In the genomic region with DNA sequence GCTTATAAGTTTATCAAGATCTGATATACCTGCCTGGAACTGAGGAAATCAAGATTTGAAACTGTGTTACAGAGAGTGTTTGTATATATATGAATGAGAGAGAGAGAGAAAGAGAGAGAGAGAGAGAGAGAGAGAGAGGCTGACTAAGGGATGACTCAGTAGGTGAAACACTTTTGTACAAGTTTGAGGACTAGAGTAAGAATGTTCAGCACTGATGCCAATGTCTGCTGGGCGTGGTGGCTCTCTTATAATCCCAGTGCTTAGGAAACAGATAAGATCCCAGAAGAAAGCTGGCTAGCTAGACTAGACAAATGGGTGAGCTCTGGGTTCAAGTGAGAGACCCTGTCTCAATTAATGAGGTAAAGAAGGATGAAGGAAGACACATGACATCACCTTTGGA, we compare ENCODE assay signal across 24 mouse cellular contexts. TPM values are rescaled to one million over a fixed set of nuclear protein-coding genes. Genes with fewer than 3 reads are reported as not detected.
A peak's percentile ranks its signal among the peaks of the same experiment; 100 is the strongest.
DNase-seq lines count a peak whose midpoint lies in the region; ATAC-seq and TF ChIP-seq lines count a peak whose summit lies in the region.
"Had no signal": no experiment of that assay in that cellular context is flagged by ENCODE, and none has a peak within 500 bp of the region (broad histone marks: within the 10 kb centered on the region; RNA-seq: fewer than 3 reads in every experiment).

No protein-coding gene starts in this region.

- WGBS in forebrain, embryonic 12.5 days, result 96% methylated on average over 1 of the region's 1 CpGs

- H3K4me2 ChIP-seq in forebrain, embryonic 12.5 days, result no peak overlapping the region
- H3K4me2 ChIP-seq: embryonic facial prominence, embryonic 13.5 days; embryonic facial prominence, embryonic 15.5 days; forebrain, embryonic 13.5 days; forebrain, embryonic 15.5 days had no signal

- no peaks in the 10 kb centered on the region for H3K79me3 ChIP-seq in C2C12 (ENCODE audit: low read depth)

- H3K9me3 ChIP-seq in forebrain, embryonic 12.5 days, result no peaks in the 10 kb centered on the region
- H3K9me3 ChIP-seq: embryonic facial prominence, embryonic 13.5 days; embryonic facial prominence, embryonic 15.5 days; forebrain, embryonic 10.5 days; forebrain, embryonic 13.5 days; forebrain, embryonic 15.5 days had no signal

- H3K79me2 ChIP-seq in C2C12 (ENCODE audit: control insufficient read depth, insufficient read depth), result no peaks in the 10 kb centered on the region

- H3K27me3 ChIP-seq in C2C12 (ENCODE audit: control insufficient read depth, insufficient read depth, insufficient read length), result no peaks in the 10 kb centered on the region
- no peaks in the 10 kb centered on the region for H3K27me3 ChIP-seq in forebrain, embryonic 12.5 days
- H3K27me3 ChIP-seq: embryonic facial prominence, embryonic 13.5 days; embryonic facial prominence, embryonic 15.5 days; forebrain, embryonic 13.5 days; forebrain, embryonic 15.5 days had no signal

- no peak overlapping the region for H3K4me3 ChIP-seq in C2C12 (ENCODE audit: insufficient read depth, poor library complexity, severe bottlenecking)
- no peak overlapping the region for H3K4me3 ChIP-seq in forebrain, embryonic 12.5 days (replicated peaks)
- H3K4me3 ChIP-seq: embryonic facial prominence, embryonic 13.5 days; embryonic facial prominence, embryonic 15.5 days; erythroblast, embryonic 14.5 days; forebrain, embryonic 10.5 days; forebrain, embryonic 13.5 days; forebrain, embryonic 15.5 days had no signal

- no peak overlapping the region for H3K9ac ChIP-seq in forebrain, embryonic 12.5 days
- H3K9ac ChIP-seq: embryonic facial prominence, embryonic 13.5 days; embryonic facial prominence, embryonic 15.5 days; forebrain, embryonic 13.5 days; forebrain, embryonic 15.5 days; forebrain, postnatal 0 days had no signal

- no peak overlapping the region for H3ac ChIP-seq in C2C12 (ENCODE audit: control insufficient read depth, insufficient read length, low read depth)

- H3K27ac ChIP-seq in forebrain, embryonic 12.5 days, result no peak overlapping the region
- H3K27ac ChIP-seq: embryonic facial prominence, embryonic 13.5 days; embryonic facial prominence, embryonic 15.5 days; forebrain, embryonic 10.5 days; forebrain, embryonic 13.5 days; forebrain, embryonic 15.5 days had no signal

- peak; percentile 54 for DNase-seq in urinary bladder, postnatal 14 days (ENCODE audit: low spot score)
- no peak for DNase-seq in urinary bladder, postnatal 4 days (ENCODE audit: low spot score in 2 of 2)
- DNase-seq in NIH3T3 (ENCODE audit: low read depth), result peak; percentile 49
- DNase-seq: adrenal gland, adult 2 months; adrenal gland, postnatal 10 days; adrenal gland, postnatal 25 days; B cell, adult 2 months; cerebellum, adult 11 months; cerebellum, adult 18-20 months; cerebellum, adult 8-10 months; cerebellum, adult 9-11 months; cerebellum, postnatal 14 days; cerebellum, postnatal 36 days; embryo, embryonic 11 days; forebrain, postnatal 0 days had no signal

- ATAC-seq in forebrain, embryonic 12.5 days (ENCODE audit: low FRiP score), result no peak
- no peak for ATAC-seq in megakaryocyte progenitor cell, adult 5-6 weeks (replicated peaks; ENCODE audit: poor library complexity)
- ATAC-seq: forebrain, embryonic 13.5 days; forebrain, embryonic 15.5 days; forebrain, postnatal 0 days had no signal

- no peaks in the 10 kb centered on the region for H3K36me3 ChIP-seq in C2C12 (ENCODE audit: control insufficient read depth, insufficient read depth)
- H3K36me3 ChIP-seq in forebrain, embryonic 12.5 days (replicated peaks), result no peaks in the 10 kb centered on the region
- H3K36me3 ChIP-seq: embryonic facial prominence, embryonic 13.5 days; embryonic facial prominence, embryonic 15.5 days; forebrain, embryonic 10.5 days; forebrain, embryonic 15.5 days had no signal

- H3K4me1 ChIP-seq in forebrain, embryonic 12.5 days, result no peaks in the 10 kb centered on the region
- H3K4me1 ChIP-seq: forebrain, embryonic 10.5 days had no signal

- TF ChIP-seq CTCF in C2C12 (IDR thresholded peaks at IDR 0.05; ENCODE audit: control insufficient read depth, insufficient read depth, insufficient read length), result no peak

TF ChIP-seq in C2C12, 6 proteins besides CTCF, POLR2A, EP300 and RAD21:
- TF ChIP-seq FOSL1 (IDR thresholded peaks at IDR 0.05; ENCODE audit: insufficient read depth, low read length, poor library complexity, severe bottlenecking) (peak; percentile 53), CEBPB (IDR thresholded peaks at IDR 0.05; ENCODE audit: low read depth) (no peak)

RNA-seq across cellular contexts. Expression of gene Gadd45a, which starts 34.4 kb away (rescaled TPM):
- polyA plus RNA-seq in C2C12 (2012; fragmentation: generic; extraction: Trizol), result 16.8 TPM
- 20.6 and 27.0 TPM in 2 replicates for polyA plus RNA-seq in forebrain, embryonic 12.5 days (2016; fragmentation: Nextera tagmentation; extraction: Ambion mirVana)
- 50.6 and 58.0 TPM in 2 replicates for total RNA-seq in megakaryocyte progenitor cell, adult 5-6 weeks (2015)
- total RNA-seq in megakaryocyte progenitor cell, adult 5-6 weeks (2017), result 40.4 and 64.3 TPM in 2 replicates

Comparison
In these comparisons a context has a peak if more than half of its experiments do, and no peak if none do; other contexts are left out.
1. DNase-seq: peak in urinary bladder, postnatal 14 days (single experiment) and NIH3T3 (single experiment); none in urinary bladder, postnatal 4 days (0 of 2).